ENCODE assay signal across 13 mouse cellular contexts in genomic region chr8:113920306-113920705, GRCm38 (mm10).
DNase-seq lines count a peak whose midpoint lies in the region.
"Had no signal": no experiment of that assay in that cellular context is flagged by ENCODE, and none has a peak within 500 bp of the region (broad histone marks: within the 10 kb centered on the region; RNA-seq: fewer than 3 reads in every experiment).

No protein-coding gene starts in this region.

- DNase-seq in heart, adult 11 months, result peak; percentile 11
- no peak for DNase-seq in heart, postnatal 25 days (ENCODE audit: low spot score)
- DNase-seq in left cerebral cortex, postnatal 25 days (ENCODE audit: low spot score in 2 of 2), result peak; percentile 5 to 65
- no peak for DNase-seq in left cerebral cortex, adult 11 months (ENCODE audit: low spot score)
- DNase-seq in layer of hippocampus, adult 8-10 months (ENCODE audit: low spot score in 2 of 2), result peak; percentile 17
- DNase-seq in kidney, adult 8-10 months, result no peak
- DNase-seq in ovary, postnatal 36 days (ENCODE audit: low spot score), result no peak
- DNase-seq: adrenal gland, postnatal 10 days; cerebellum, adult 11-12 months; cerebellum, adult 9-10 months; cerebellum, postnatal 25 days; gastrocnemius, postnatal 14 days; heart, postnatal 36 days had no signal

- intact Hi-C loops in heart, postnatal 25 days (cut with DNase I), result no loop called here
- intact Hi-C loops in left cerebral cortex, postnatal 25 days (cut with DNase I), result no loop called here

Comparison
In these comparisons a context has a peak if more than half of its experiments do, and no peak if none do; other contexts are left out.
1. DNase-seq: peak in heart, adult 11 months (single experiment), left cerebral cortex, postnatal 25 days (2 of 2) and layer of hippocampus, adult 8-10 months (2 of 2); none in heart, postnatal 25 days (single experiment), left cerebral cortex, adult 11 months (single experiment), kidney, adult 8-10 months (0 of 2) and ovary, postnatal 36 days (single experiment).